Mouse (Mus musculus): ENCODE data around the gene Tipin. TPM values are rescaled to one million over a fixed set of nuclear protein-coding genes. Genes with fewer than 3 reads are reported as not detected.
"Not testable (repeated sequence)": the region's sequence is repeated elsewhere in the genome, so short reads cannot be mapped to it uniquely, and the experiment has no call there.

The Tipin gene
- polyA plus RNA-seq, 1 experiment, result 104 TPM

DNA sequence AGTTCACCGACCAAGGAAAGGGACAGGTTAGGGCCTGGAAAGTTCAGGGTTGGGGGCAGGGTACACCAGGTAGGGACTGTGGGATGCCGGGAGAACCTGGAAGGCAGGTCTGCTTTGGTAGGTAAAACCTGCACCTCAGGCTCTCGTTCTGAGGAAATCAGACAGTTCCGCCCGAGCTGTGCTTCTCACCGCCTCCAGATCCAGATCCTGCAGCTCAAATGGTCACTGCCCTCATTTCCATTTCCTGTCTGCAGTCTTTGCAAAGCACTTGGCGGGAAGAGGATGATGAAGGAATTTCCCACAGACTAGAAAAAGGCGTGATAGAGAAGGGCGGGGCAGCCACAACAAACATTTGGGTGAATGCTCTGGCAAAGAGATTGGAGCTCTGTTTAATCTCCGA is 13.2 kb upstream of the Tipin start:
- H3K27ac ChIP-seq (ENCODE audit: insufficient read depth, low read length), result no peak overlapping the region

DNA sequence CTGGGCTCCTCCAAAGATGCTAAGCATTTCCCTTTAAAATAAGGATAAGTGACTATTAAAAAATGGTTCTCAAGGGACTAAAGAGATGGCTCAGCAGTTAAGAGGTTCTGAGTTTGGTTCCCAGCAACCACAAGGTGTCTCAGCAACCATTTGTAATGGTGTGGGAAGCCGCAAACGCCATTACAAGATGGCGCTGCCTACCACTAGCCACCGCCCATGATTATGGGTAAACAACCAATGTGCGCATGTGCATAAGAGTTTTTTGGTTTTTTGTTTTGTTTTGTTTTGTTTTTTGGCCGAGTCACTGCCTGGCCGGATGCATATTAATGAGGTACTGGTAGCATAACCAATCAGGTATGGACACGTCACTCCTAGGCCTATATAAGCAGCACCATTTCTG is 12.5 kb upstream of the Tipin start:
- H3K4me3 ChIP-seq (ENCODE audit: insufficient read depth, low read length); H3K27ac ChIP-seq (ENCODE audit: insufficient read depth, low read length); H3K4me1 ChIP-seq (ENCODE audit: control insufficient read depth, insufficient read depth, low read length): not testable (repeated sequence)

More for the DNA sequence above, 13.2 kb upstream of the Tipin start:
- TF ChIP-seq POLR2A (IDR thresholded peaks at IDR 0.05; ENCODE audit: low read depth, low read length) (no peak), CTCF (IDR thresholded peaks at IDR 0.05; ENCODE audit: borderline replicate concordance, insufficient read depth, low read length) (no peak)
- Histone ChIP-seq H3K4me1 (ENCODE audit: control insufficient read depth, insufficient read depth, low read length) (no peaks in the 10 kb centered on the region), H3K4me3 (ENCODE audit: insufficient read depth, low read length) (no peak overlapping the region)

DNA sequence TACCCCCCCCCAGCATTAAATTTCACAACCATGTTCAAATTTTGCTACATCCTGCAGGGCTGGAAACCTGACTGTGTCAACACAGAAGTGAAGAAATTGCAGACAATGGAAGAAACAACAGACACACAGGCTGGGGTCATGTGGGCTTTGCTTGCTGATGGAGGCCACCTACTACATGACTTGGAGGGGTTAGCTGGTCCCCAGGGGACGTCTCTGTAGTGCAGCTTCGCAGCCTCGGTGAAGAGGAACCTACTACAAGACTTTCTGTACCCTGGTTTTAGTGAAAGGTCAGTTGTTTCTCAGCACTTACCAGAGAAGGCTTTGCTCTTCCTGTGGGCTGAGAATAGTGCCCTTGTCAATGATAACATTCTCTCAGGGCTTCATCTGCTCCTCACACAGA is 10.1 kb upstream of the Tipin start:
- Histone ChIP-seq H3K4me3 (ENCODE audit: insufficient read depth, low read length) (no peak overlapping the region), H3K27ac (ENCODE audit: insufficient read depth, low read length) (no peak overlapping the region), H3K4me1 (ENCODE audit: control insufficient read depth, insufficient read depth, low read length) (no peaks in the 10 kb centered on the region)
- TF ChIP-seq CTCF (IDR thresholded peaks at IDR 0.05; ENCODE audit: borderline replicate concordance, insufficient read depth, low read length) (no peak), POLR2A (IDR thresholded peaks at IDR 0.05; ENCODE audit: low read depth, low read length) (no peak)

DNA sequence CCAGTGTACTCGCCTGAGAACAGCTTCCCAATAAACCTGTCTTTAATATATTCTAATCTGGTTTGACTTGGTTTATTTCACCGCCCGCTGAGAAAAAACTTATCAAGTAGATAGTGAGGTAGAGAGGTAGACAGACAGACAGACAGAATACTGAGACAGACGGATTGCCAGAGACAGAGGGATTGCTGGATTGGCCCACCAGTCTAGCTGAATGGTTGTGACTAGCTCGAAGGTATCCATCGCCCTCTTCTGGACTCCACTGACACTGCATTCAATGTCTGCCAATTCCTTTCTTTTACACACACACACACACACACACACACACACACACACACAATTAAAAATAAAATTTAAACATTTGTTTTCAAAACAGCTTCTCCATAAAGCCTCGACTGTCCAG is 8.8 kb upstream of the Tipin start:
- no peak overlapping the region for H3K27ac ChIP-seq (ENCODE audit: insufficient read depth, low read length)
- TF ChIP-seq CTCF (IDR thresholded peaks at IDR 0.05; ENCODE audit: borderline replicate concordance, insufficient read depth, low read length) (peak; percentile 47; the same call in 1 of the 2 replicates), POLR2A (IDR thresholded peaks at IDR 0.05; ENCODE audit: low read depth, low read length) (no peak)
- no peaks in the 10 kb centered on the region for H3K4me1 ChIP-seq (ENCODE audit: control insufficient read depth, insufficient read depth, low read length)
- no peak overlapping the region for H3K4me3 ChIP-seq (ENCODE audit: insufficient read depth, low read length)

DNA sequence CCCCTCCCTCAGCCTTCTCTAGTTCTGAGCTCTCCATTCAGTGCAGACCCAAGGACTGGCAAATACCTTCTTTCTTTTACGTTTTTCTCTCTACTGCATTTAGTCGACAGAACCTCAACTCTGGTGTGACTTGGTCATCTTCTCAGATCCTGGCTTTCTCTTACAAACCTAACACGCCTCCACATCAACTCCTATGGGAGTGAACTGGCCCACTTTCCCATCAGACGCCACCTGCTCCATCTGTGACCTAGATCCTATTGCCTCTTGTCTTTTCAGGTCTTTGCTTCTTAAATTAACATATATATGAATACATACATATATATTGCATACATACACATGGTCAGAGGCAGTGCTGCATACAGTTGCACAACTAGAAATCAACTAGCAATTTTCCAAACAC is 7.6 kb upstream of the Tipin start:
- Histone ChIP-seq H3K4me1 (ENCODE audit: control insufficient read depth, insufficient read depth, low read length) (no peaks in the 10 kb centered on the region), H3K4me3 (ENCODE audit: insufficient read depth, low read length) (no peak overlapping the region), H3K27ac (ENCODE audit: insufficient read depth, low read length) (no peak overlapping the region)
- TF ChIP-seq POLR2A (IDR thresholded peaks at IDR 0.05; ENCODE audit: low read depth, low read length) (no peak), CTCF (IDR thresholded peaks at IDR 0.05; ENCODE audit: borderline replicate concordance, insufficient read depth, low read length) (no peak)

DNA sequence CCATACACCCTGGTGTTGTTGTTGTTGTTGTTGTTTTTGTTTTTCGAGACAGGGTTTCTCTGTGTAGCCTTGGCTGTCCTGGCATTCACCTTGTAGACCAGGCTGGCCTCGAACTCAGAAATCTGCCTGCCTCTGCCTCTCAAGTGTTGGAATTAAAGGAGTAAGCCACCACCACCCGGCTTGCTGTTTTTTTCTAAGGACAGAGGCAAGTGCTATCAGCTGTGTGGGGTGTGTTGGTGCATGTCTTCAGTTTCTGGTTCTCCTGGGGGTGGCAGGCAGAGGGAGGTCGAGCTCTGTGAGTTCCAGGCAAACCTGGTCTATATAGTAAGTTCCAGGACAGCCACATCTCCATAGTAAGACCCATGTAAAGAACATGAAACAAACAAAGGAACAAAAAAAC is 7.1 kb upstream of the Tipin start:
- TF ChIP-seq CTCF (IDR thresholded peaks at IDR 0.05; ENCODE audit: borderline replicate concordance, insufficient read depth, low read length) (no peak), POLR2A (IDR thresholded peaks at IDR 0.05; ENCODE audit: low read depth, low read length) (no peak)
- no peaks in the 10 kb centered on the region for H3K4me1 ChIP-seq (ENCODE audit: control insufficient read depth, insufficient read depth, low read length)
- H3K27ac ChIP-seq (ENCODE audit: insufficient read depth, low read length), result no peak overlapping the region
- H3K4me3 ChIP-seq (ENCODE audit: insufficient read depth, low read length), result no peak overlapping the region

DNA sequence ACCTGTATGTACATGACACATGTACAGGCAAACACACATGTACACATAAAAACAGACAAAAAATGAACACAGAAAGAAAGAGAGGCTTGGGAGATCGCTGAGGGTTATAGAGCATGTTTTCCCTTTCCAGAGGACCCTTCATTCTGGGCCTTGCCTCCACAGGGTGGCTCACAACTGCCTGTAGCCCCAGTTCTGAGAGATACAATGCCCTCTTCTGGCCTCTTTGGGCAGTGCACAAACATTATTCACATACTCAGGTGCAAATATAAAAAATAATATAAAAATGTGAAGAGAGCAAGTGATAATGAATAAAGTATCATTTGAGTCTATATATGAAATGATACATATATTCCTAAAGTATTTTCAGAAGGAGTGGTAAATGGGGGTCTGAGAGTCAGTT is 6.5 kb upstream of the Tipin start:
- TF ChIP-seq CTCF (IDR thresholded peaks at IDR 0.05; ENCODE audit: borderline replicate concordance, insufficient read depth, low read length), result no peak
- TF ChIP-seq POLR2A (IDR thresholded peaks at IDR 0.05; ENCODE audit: low read depth, low read length), result no peak
- no peak overlapping the region for H3K27ac ChIP-seq (ENCODE audit: insufficient read depth, low read length)

DNA sequence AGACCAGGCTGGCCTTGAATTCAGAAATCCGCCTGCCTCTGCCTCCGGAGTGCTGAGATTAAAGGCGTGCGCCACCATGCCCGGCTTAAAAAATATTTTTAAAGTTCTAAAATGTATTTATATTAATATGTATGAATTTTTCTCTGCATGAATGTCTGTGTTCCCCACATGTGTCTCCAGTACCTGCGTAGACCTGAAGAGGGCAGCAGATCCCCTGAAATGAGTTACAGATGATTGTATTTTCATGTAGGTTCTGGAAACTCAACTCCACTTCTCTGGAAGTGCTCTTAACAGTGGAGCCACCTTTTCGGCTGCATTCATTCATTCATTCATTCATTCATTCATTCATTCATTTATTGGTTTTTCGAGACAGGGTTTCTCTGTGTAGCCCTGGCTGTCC is 3.7 kb upstream of the Tipin start:
- TF ChIP-seq POLR2A (IDR thresholded peaks at IDR 0.05; ENCODE audit: low read depth, low read length) (no peak), CTCF (IDR thresholded peaks at IDR 0.05; ENCODE audit: borderline replicate concordance, insufficient read depth, low read length) (peak; percentile 38; the same call in 1 of the 2 replicates)
- Histone ChIP-seq H3K4me1 (ENCODE audit: control insufficient read depth, insufficient read depth, low read length) (peaks cover 4% of the 10 kb centered on the region; the same call in 1 of the 2 replicates), H3K4me3 (ENCODE audit: insufficient read depth, low read length) (no peak overlapping the region), H3K27ac (ENCODE audit: insufficient read depth, low read length) (no peak overlapping the region)

More for the DNA sequence above, 6.5 kb upstream of the Tipin start:
- H3K4me3 ChIP-seq (ENCODE audit: insufficient read depth, low read length), result no peak overlapping the region
- no peaks in the 10 kb centered on the region for H3K4me1 ChIP-seq (ENCODE audit: control insufficient read depth, insufficient read depth, low read length)

DNA sequence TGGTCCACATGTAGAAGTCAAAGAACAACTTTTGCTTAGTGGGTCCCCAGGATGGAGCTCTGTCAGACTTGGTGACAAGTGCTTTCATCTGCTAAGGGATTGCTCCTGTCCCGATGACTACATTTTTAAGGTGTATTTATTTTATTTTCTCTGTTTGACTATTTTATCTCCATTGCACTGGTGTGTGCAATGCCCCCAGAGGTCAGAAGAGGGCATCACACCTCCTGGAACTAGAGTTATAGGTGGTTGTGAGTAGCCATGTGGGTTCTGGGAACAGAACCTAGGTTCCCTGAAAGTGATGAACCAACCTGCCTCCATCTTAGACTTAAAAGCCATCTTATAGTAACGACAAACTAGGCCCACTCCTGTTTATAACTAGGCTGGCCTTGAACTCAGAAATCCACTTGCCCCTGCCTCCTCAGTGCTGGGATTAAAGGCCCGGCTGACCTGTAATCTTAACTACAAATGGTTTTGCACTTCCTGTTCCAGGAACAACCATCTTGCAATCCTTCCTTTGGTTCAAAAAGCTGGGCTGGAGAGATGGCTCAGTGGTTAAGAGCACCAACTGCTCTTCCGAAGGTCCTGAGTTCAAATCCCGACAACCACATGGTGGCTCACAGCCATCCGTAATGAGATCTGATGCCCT is 2.6 kb upstream of the Tipin start:
- no peak for TF ChIP-seq POLR2A (IDR thresholded peaks at IDR 0.05; ENCODE audit: low read depth, low read length)
- TF ChIP-seq CTCF (IDR thresholded peaks at IDR 0.05; ENCODE audit: borderline replicate concordance, insufficient read depth, low read length), result no peak
- Histone ChIP-seq H3K4me1 (ENCODE audit: control insufficient read depth, insufficient read depth, low read length) (peaks cover 5% of the 10 kb centered on the region; the same call in 1 of the 2 replicates), H3K27ac (ENCODE audit: insufficient read depth, low read length) (no peak overlapping the region), H3K4me3 (ENCODE audit: insufficient read depth, low read length) (no peak overlapping the region)

DNA sequence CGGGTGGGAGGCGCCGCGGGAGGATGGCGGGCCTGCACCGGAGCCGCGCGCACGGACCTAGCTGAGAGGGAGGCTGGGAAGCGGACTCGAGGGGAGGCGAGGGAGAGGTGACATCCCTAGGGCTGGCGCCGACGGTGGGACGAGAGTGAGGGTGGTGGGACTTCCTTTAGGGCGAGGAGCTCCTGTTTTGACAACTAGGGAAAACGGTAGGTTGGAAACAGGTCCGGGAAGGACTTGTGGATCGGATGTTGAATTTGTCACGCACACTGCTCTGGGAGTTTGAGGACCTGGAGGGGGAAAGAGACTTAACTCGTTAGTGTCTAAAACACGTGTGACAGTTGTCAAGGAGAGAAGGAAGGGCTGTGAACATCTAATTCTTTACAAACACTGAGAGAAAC is 399 bp downstream of the Tipin start:
- TF ChIP-seq POLR2A (IDR thresholded peaks at IDR 0.05; ENCODE audit: low read depth, low read length) (no peak), CTCF (IDR thresholded peaks at IDR 0.05; ENCODE audit: borderline replicate concordance, insufficient read depth, low read length) (no peak)
- peaks cover 5% of the 10 kb centered on the region; the same call in 1 of the 2 replicates for H3K4me1 ChIP-seq (ENCODE audit: control insufficient read depth, insufficient read depth, low read length)

More for the DNA sequence above, 399 bp downstream of the Tipin start:
- H3K27ac ChIP-seq (ENCODE audit: insufficient read depth, low read length), result peak overlapping the region; percentile 15
- peak overlapping the region; percentile 81 for H3K4me3 ChIP-seq (ENCODE audit: insufficient read depth, low read length)
